Mouse (Mus musculus): ENCODE results near the gene Hoxb7.

GRCm38 (mm10) chr11:96275896-96276295 lies 10.5 kb upstream of the Hoxb7 start:
- TF ChIP-seq CTCF (IDR thresholded peaks at IDR 0.05), result no peak
- TF ChIP-seq EP300 (IDR thresholded peaks at IDR 0.05), result no peak

Measured in lung, postnatal 0 days (tissue).